Mouse (Mus musculus) spleen, adult 2 months (tissue): ENCODE measurements around the gene Lrcol1. TPM values are rescaled to one million over a fixed set of nuclear protein-coding genes. Genes with fewer than 3 reads are reported as not detected.

Experiments used
- DNase-seq, 2 experiments: peaks; one replicate each; pipeline versions ENCODE4 v3.0.0 to v3.0.0-alpha.2; 2012 to 2021; ENCODE audit warnings: low spot score in 2 of 2, low read depth in 1 of 2
- H3K27ac ChIP-seq: fragments of 200-500 bp; 2 replicates; pipeline ENCODE4 v1.5.1; 2012; ENCODE audit warnings: low read length, inconsistent platforms; ENCODE audit not compliant: insufficient read depth
- H3K27me3 ChIP-seq: fragments of 200-500 bp; 2 replicates; pipeline ENCODE4 v1.6.1; 2012; ENCODE audit warnings: mild to moderate bottlenecking, moderate library complexity, low read length, inconsistent platforms; ENCODE audit not compliant: control insufficient read depth, insufficient read depth
- H3K36me3 ChIP-seq: fragments of 200-500 bp; 2 replicates; pipeline ENCODE4 v1.6.1; 2012; ENCODE audit warnings: mild to moderate bottlenecking, low read length, inconsistent platforms; ENCODE audit not compliant: control insufficient read depth, insufficient read depth
- H3K4me1 ChIP-seq: fragments of 200-500 bp; 2 replicates; pipeline ENCODE4 v1.6.1; 2011; ENCODE audit warnings: inconsistent platforms; ENCODE audit not compliant: control insufficient read depth, insufficient read depth, insufficient read length
- H3K4me3 ChIP-seq: fragments of 200-500 bp; 2 replicates; pipeline ENCODE4 v1.5.1; 2011; ENCODE audit warnings: mild to moderate bottlenecking, inconsistent platforms; ENCODE audit not compliant: insufficient read depth, insufficient read length; ENCODE audit errors: extremely low read depth
- CTCF ChIP-seq: fragments of 200-500 bp; IDR thresholded peaks from 2 replicates; pipeline ENCODE4 v1.5.1; 2011; ENCODE audit warnings: mild to moderate bottlenecking, inconsistent platforms; ENCODE audit not compliant: insufficient read depth, insufficient read length, insufficient replicate concordance; ENCODE audit errors: extremely low read depth
- POLR2A ChIP-seq: fragments of 200-500 bp; IDR thresholded peaks from 2 replicates; pipeline ENCODE4 v1.6.1; 2011; ENCODE audit warnings: low read depth, low read length, inconsistent platforms
- WGBS: fragments of 180-500 bp; shearing (Covaris S2); methylation state at CpG from one replicate; pipeline ENCODE4 v1.1.7; 2018; 5-methylcytosine and 5-hydroxymethylcytosine counted together
- polyA plus RNA-seq: library from polyadenylated mRNA; depleted of rRNA; stranded (reverse); fragments of >200 nt; gene quantifications from 2 replicates; pipeline ENCODE4 v1.2.3, GENCODE M21; 2012

The Lrcol1 gene
- polyA plus RNA-seq, 1 experiment, result not detected

- TF ChIP-seq CTCF (no peak), POLR2A (no peak)
- Histone ChIP-seq H3K27ac (no peak within 1 kb of the TSS), H3K36me3 (no peaks in the 10 kb centered on the region), H3K27me3 (peaks cover 8% of the 10 kb centered on the region; the same call in 1 of the 2 replicates), H3K4me1 (no peaks in the 10 kb centered on the region; the same call in 1 of the 2 replicates), H3K4me3 (no peak within 1 kb of the TSS; the same call in 1 of the 2 replicates)
- no peak for DNase-seq
- WGBS, result 5% methylated on average over 43 of the region's 43 CpGs
Observed at GRCm38 (mm10) chr5:110342648-110343284, 1.8 kb upstream of the Lrcol1 start, which contains the start of gene P2rx2. Gene P2rx2 (minus strand): TSS chr5:110343212.

- TF ChIP-seq CTCF, result no peak
- TF ChIP-seq POLR2A, result no peak
- H3K36me3 ChIP-seq, result no peaks in the 10 kb centered on the region
- H3K4me3 ChIP-seq, result no peak overlapping the region
- H3K4me1 ChIP-seq, result no peaks in the 10 kb centered on the region; the same call in 1 of the 2 replicates
- H3K27me3 ChIP-seq, result peaks cover 8% of the 10 kb centered on the region; the same call in 1 of the 2 replicates
- 45% methylated on average over 4 of the region's 4 CpGs for WGBS
- H3K27ac ChIP-seq, result no peak overlapping the region
- DNase-seq, result no peak
Observed at GRCm38 (mm10) chr5:110345553-110345952, 1.0 kb downstream of the Lrcol1 start.

GRCm38 (mm10) chr5:110347006-110347405 is 2.5 kb downstream of the Lrcol1 start:
- WGBS, result 62% methylated on average over 8 of the region's 8 CpGs
- Histone ChIP-seq H3K36me3 (no peaks in the 10 kb centered on the region), H3K4me1 (no peaks in the 10 kb centered on the region; the same call in 1 of the 2 replicates), H3K4me3 (no peak overlapping the region), H3K27me3 (peaks cover 8% of the 10 kb centered on the region; the same call in 1 of the 2 replicates), H3K27ac (no peak overlapping the region)
- no peak for DNase-seq
- TF ChIP-seq POLR2A, result no peak

GRCm38 (mm10) chr5:110354716-110355115 is 10.2 kb downstream of the Lrcol1 start:
- no peak for DNase-seq

GRCm38 (mm10) chr5:110357531-110358179 is 13.1 kb downstream of the Lrcol1 start:
- 44% methylated on average over 9 of the region's 9 CpGs for WGBS
- TF ChIP-seq CTCF, result peak; percentile 71; the same call in 1 of the 2 replicates
- no peak for TF ChIP-seq POLR2A
- Histone ChIP-seq H3K36me3 (no peaks in the 10 kb centered on the region), H3K27me3 (no peaks in the 10 kb centered on the region), H3K4me3 (no peak overlapping the region), H3K27ac (no peak overlapping the region), H3K4me1 (no peaks in the 10 kb centered on the region)
- peak; percentile 48 to 69 for DNase-seq

More at GRCm38 (mm10) chr5:110354716-110355115, 10.2 kb downstream of the Lrcol1 start:
- H3K4me3 ChIP-seq, result no peak overlapping the region
- H3K36me3 ChIP-seq, result no peaks in the 10 kb centered on the region
- H3K4me1 ChIP-seq, result no peaks in the 10 kb centered on the region
- TF ChIP-seq POLR2A (no peak), CTCF (peak; percentile 7; the same call in 1 of the 2 replicates)
- 16% methylated on average over 7 of the region's 7 CpGs for WGBS
- H3K27me3 ChIP-seq, result no peaks in the 10 kb centered on the region
- H3K27ac ChIP-seq, result no peak overlapping the region

- Histone ChIP-seq H3K4me1 (peaks cover 6% of the 10 kb centered on the region), H3K4me3 (no peak overlapping the region), H3K27ac (no peak overlapping the region), H3K27me3 (no peaks in the 10 kb centered on the region), H3K36me3 (no peaks in the 10 kb centered on the region)
- no peak for TF ChIP-seq CTCF
- no peak for TF ChIP-seq POLR2A
- 91% methylated on average over 6 of the region's 6 CpGs for WGBS
- no peak for DNase-seq
Observed at GRCm38 (mm10) chr5:110361465-110361864, 16.9 kb downstream of the Lrcol1 start.

- Histone ChIP-seq H3K4me3 (peak overlapping the region; percentile 48; the same call in 1 of the 2 replicates), H3K27ac (no peak overlapping the region), H3K27me3 (no peaks in the 10 kb centered on the region), H3K4me1 (peaks cover 6% of the 10 kb centered on the region), H3K36me3 (no peaks in the 10 kb centered on the region)
- TF ChIP-seq POLR2A, result no peak
- no peak for DNase-seq
- WGBS, result 7% methylated on average over 28 of the region's 28 CpGs
Observed at GRCm38 (mm10) chr5:110362813-110363178, 18.3 kb downstream of the Lrcol1 start.
